Mouse (Mus musculus) bone marrow, adult 2 months (tissue): Measurements from ENCODE around the gene Cfap161.

Experiments used
- CTCF ChIP-seq: fragments of 200-500 bp; IDR thresholded peaks from 2 replicates; pipeline ENCODE4 v1.5.1; 2011; ENCODE audit warnings: low read length, control low read depth; ENCODE audit not compliant: control insufficient read depth, insufficient read depth
- POLR2A ChIP-seq: fragments of 200-500 bp; IDR thresholded peaks from 2 replicates; pipeline ENCODE4 v1.6.1; 2011; ENCODE audit warnings: low read depth, mild to moderate bottlenecking, control low read depth, low read length, borderline replicate concordance; ENCODE audit not compliant: control insufficient read depth

DNA sequence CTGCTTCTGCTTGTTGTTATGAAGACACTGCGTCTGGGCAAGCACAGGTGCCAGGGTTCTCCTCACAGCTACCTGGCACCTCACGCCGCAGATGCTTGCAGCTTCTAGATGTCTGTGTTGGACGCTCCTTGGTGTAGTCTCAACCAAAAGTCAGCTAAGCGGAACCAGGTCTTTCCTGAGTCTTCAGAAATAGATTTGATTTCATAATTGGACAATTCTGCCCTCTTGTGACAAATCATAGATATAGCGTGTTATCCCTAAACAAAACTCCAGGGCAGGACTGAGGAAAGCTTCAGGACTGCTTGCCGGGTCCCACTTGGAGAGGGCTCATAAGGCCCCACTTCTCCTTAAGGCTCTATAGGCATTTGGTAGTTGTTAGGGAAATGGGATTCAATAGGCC, 7.8 kb upstream of the Cfap161 start:
- TF ChIP-seq POLR2A (no peak), CTCF (no peak)
